Mouse (Mus musculus): ENCODE data around the gene Nktr.

Gene Nktr

GRCm38 (mm10) chr9:121707801-121708200 is 11.2 kb upstream of the Nktr start:
- DNase-seq (ENCODE audit: low spot score): no peak

GRCm38 (mm10) chr9:121708506-121709486 is 10.2 kb upstream of the Nktr start:
- DNase-seq (ENCODE audit: low spot score): no peak

GRCm38 (mm10) chr9:121709898-121710583 is 8.9 kb upstream of the Nktr start, which contains the start of gene Ss18l2:
TSS of gene Ss18l2 (plus strand) at chr9:121710329.
- peak; percentile 94 for DNase-seq (ENCODE audit: low spot score)

GRCm38 (mm10) chr9:121710584-121710975 is 8.4 kb upstream of the Nktr start:
- no peak for DNase-seq (ENCODE audit: low spot score)

- no peak for DNase-seq (ENCODE audit: low spot score)
Observed at GRCm38 (mm10) chr9:121717048-121717447, 1.9 kb upstream of the Nktr start.

GRCm38 (mm10) chr9:121718070-121718705 is 781 bp upstream of the Nktr start:
- peak; percentile 14 for DNase-seq (ENCODE audit: low spot score)

GRCm38 (mm10) chr9:121719347-121720331 is 670 bp downstream of the Nktr start:
- peak; percentile 17 for DNase-seq (ENCODE audit: low spot score)

- no peak for DNase-seq (ENCODE audit: low spot score)
Observed at GRCm38 (mm10) chr9:121740490-121740889, 21.5 kb downstream of the Nktr start.

GRCm38 (mm10) chr9:121741168-121741567 is 22.2 kb downstream of the Nktr start:
- no peak for DNase-seq (ENCODE audit: low spot score)

GRCm38 (mm10) chr9:121744051-121744450 is 25.1 kb downstream of the Nktr start:
- no peak for DNase-seq (ENCODE audit: low spot score)

GRCm38 (mm10) chr9:121752774-121753173 is 33.8 kb downstream of the Nktr start:
- DNase-seq (ENCODE audit: low spot score): no peak

GRCm38 (mm10) chr9:121754624-121755023 is 35.7 kb downstream of the Nktr start:
- DNase-seq (ENCODE audit: low spot score): no peak

GRCm38 (mm10) chr9:121756785-121757184 is 37.8 kb downstream of the Nktr start:
- DNase-seq (ENCODE audit: low spot score): no peak

- peak; percentile 18 for DNase-seq (ENCODE audit: low spot score)
Observed at GRCm38 (mm10) chr9:121757432-121757831, 38.5 kb downstream of the Nktr start.

- DNase-seq (ENCODE audit: low spot score): no peak
Observed at GRCm38 (mm10) chr9:121757835-121758814, 39.2 kb downstream of the Nktr start.

- DNase-seq (ENCODE audit: low spot score): peak; percentile 76
Observed at GRCm38 (mm10) chr9:121759091-121760081, 40.4 kb downstream of the Nktr start, which contains the start of gene Zfp651. TSS of gene Zfp651 (plus strand) at chr9:121759330.

GRCm38 (mm10) chr9:121760271-121761090 is 41.5 kb downstream of the Nktr start:
- DNase-seq (ENCODE audit: low spot score): peak; percentile 80
